Mouse (Mus musculus): ENCODE data around the gene Cox8b. TPM values are rescaled to one million over a fixed set of nuclear protein-coding genes. Genes with fewer than 3 reads are reported as not detected.
"Not testable (repeated sequence)": the region's sequence is repeated elsewhere in the genome, so short reads cannot be mapped to it uniquely, and the experiment has no call there.

Gene Cox8b
- total RNA-seq, 1 experiment: not detected

DNA sequence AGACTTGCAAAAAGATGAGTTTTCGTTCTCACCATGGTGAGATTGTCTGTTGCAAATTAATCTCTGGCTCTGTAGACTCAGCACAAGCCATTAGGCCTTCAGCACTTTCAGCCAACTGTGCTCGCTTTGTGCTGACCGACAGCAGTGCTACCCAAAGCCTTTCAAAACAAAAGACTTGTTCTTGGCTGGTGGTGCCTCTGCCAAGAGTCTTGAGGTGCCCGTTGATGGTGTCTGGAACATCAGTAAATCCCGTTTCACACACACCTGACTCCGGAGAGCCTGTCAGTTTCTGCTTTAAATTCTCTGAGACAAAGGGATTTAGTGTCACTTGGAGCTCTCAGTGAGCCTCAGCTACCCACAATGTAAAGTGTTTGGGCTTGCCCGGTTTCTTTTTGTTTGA is 6.2 kb downstream of the Cox8b start:
- Histone ChIP-seq H3K27ac (ENCODE audit: insufficient read depth, low read depth, low read length, poor library complexity, severe bottlenecking) (no peak overlapping the region), H3K36me3 (ENCODE audit: control insufficient read depth, insufficient read depth, low read length, poor library complexity, severe bottlenecking) (peaks cover 50% of the 10 kb centered on the region), H3K9me3 (ENCODE audit: control insufficient read depth, insufficient read depth, low read depth, low read length) (no peaks in the 10 kb centered on the region), H3K9ac (ENCODE audit: insufficient read depth, low read depth, low read length, poor library complexity, severe bottlenecking) (no peak overlapping the region), H3K4me1 (ENCODE audit: control insufficient read depth in 2 of 2, insufficient read depth in 2 of 2, low read length in 2 of 2, poor library complexity in 1 of 2) (no peaks in the 10 kb centered on the region), H3K4me3 (ENCODE audit: insufficient read depth in 1 of 2, low read depth in 1 of 2, low read length in 2 of 2, poor library complexity in 1 of 2, severe bottlenecking in 1 of 2) (no peak overlapping the region)
- no peak for TF ChIP-seq ZNF384 (IDR thresholded peaks at IDR 0.05; ENCODE audit: low read depth, low read length)
- no peak for TF ChIP-seq HCFC1 (IDR thresholded peaks at IDR 0.05; ENCODE audit: borderline replicate concordance, insufficient read depth, low read length)
- TF ChIP-seq CHD2 (IDR thresholded peaks at IDR 0.05; ENCODE audit: low read depth, low read length): no peak
- TF ChIP-seq MAFK (IDR thresholded peaks at IDR 0.05; ENCODE audit: insufficient read depth, low read depth, low read length): no peak
- TF ChIP-seq ZC3H11A (IDR thresholded peaks at IDR 0.05; ENCODE audit: borderline replicate concordance, low read depth, low read length): no peak
- DNase-seq (ENCODE audit: low read depth, low spot score): no peak
- in situ Hi-C loops (cut with MboI; ENCODE audit: low sequenced_read_pairs in 2 of 2, unreplicated experiment in 2 of 2): loop anchor here in 1 of 2 experiments (10.0 kb wide), 1 partner anchor 49 kb away; the partner anchor contains the start of genes Odf3 and Scgb1c1

DNA sequence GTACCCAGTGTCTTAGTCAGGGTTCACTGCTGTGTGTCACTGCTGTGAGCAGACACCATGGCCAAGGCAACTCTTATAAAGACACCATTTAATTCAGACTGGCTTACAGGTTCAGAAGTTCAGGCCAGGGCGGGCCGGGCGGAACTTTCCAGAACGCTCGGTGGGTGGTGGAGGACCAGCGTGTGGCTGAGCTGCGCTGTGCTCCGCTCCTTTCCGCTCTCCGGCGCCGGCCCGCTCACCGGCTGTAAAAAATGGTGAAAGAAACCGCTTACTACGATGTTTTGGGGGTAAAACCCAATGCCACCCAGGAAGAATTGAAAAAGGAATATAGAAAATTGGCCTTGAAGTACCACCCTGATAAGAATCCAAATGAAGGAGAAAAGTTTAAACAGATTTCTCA is 9.6 kb downstream of the Cox8b start:
- H3K9me3 ChIP-seq (ENCODE audit: control insufficient read depth, insufficient read depth, low read depth, low read length); H3K4me1 ChIP-seq (ENCODE audit: control insufficient read depth in 2 of 2, insufficient read depth in 2 of 2, low read length in 2 of 2, poor library complexity in 1 of 2); H3K4me3 ChIP-seq (ENCODE audit: insufficient read depth in 1 of 2, low read depth in 1 of 2, low read length in 2 of 2, poor library complexity in 1 of 2, severe bottlenecking in 1 of 2); DNase-seq (ENCODE audit: low read depth, low spot score); H3K27ac ChIP-seq (ENCODE audit: insufficient read depth, low read depth, low read length, poor library complexity, severe bottlenecking): not testable (repeated sequence)
- H3K36me3 ChIP-seq (ENCODE audit: control insufficient read depth, insufficient read depth, low read length, poor library complexity, severe bottlenecking): peaks cover 44% of the 10 kb centered on the region
- 0 out of 2 replicates have a peak overlapping the region, but pooled peaks have one; percentile 27 for H3K9ac ChIP-seq (ENCODE audit: insufficient read depth, low read depth, low read length, poor library complexity, severe bottlenecking)
- in situ Hi-C loops (cut with MboI; ENCODE audit: low sequenced_read_pairs in 2 of 2, unreplicated experiment in 2 of 2): loop anchor here in 1 of 2 experiments (10.0 kb wide), 1 partner anchor 46 kb away; the partner anchor contains the start of genes Odf3 and Scgb1c1

DNA sequence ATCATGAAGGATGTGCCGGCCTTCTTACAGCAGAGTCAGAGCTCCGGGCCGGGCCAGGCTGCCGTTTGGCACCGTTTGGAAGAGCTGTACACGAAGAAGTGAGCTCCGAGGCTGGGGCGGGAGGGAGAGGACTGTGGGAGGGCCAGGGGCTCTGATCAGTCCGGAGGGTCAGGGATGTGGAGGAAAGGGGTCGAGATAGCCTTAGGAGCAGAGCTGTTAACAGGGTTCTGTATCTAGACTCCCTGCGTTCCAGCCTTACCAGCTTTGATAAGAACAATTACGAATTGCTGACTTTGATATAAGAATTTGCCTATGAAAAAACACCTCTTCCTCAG is 17.8 kb downstream of the Cox8b start:
- Histone ChIP-seq H3K9ac (ENCODE audit: insufficient read depth, low read depth, low read length, poor library complexity, severe bottlenecking) (peak overlapping the region; percentile 89), H3K36me3 (ENCODE audit: control insufficient read depth, insufficient read depth, low read length, poor library complexity, severe bottlenecking) (peaks cover 18% of the 10 kb centered on the region), H3K4me1 (ENCODE audit: control insufficient read depth in 2 of 2, insufficient read depth in 2 of 2, low read length in 2 of 2, poor library complexity in 1 of 2) (0 out of 4 replicates have a peak, but pooled peaks cover 0 to 3% of the 10 kb centered on the region in 2 experiments), H3K27ac (ENCODE audit: insufficient read depth, low read depth, low read length, poor library complexity, severe bottlenecking) (0 out of 2 replicates have a peak overlapping the region, but pooled peaks have one; percentile 45), H3K4me3 (ENCODE audit: insufficient read depth in 1 of 2, low read depth in 1 of 2, low read length in 2 of 2, poor library complexity in 1 of 2, severe bottlenecking in 1 of 2) (peak overlapping the region; percentile 83 to 95), H3K9me3 (ENCODE audit: control insufficient read depth, insufficient read depth, low read depth, low read length) (no peaks in the 10 kb centered on the region)
- no peak for DNase-seq (ENCODE audit: low read depth, low spot score)
- in situ Hi-C loops (cut with MboI; ENCODE audit: low sequenced_read_pairs in 2 of 2, unreplicated experiment in 2 of 2): no loop called here
- TF ChIP-seq MAFK (IDR thresholded peaks at IDR 0.05; ENCODE audit: insufficient read depth, low read depth, low read length): no peak
- TF ChIP-seq HCFC1 (IDR thresholded peaks at IDR 0.05; ENCODE audit: borderline replicate concordance, insufficient read depth, low read length): peak; percentile 4; the same call in 1 of the 2 replicates
- no peak for TF ChIP-seq ZNF384 (IDR thresholded peaks at IDR 0.05; ENCODE audit: low read depth, low read length)
- TF ChIP-seq ZC3H11A (IDR thresholded peaks at IDR 0.05; ENCODE audit: borderline replicate concordance, low read depth, low read length): no peak
- no peak for TF ChIP-seq CHD2 (IDR thresholded peaks at IDR 0.05; ENCODE audit: low read depth, low read length)

DNA sequence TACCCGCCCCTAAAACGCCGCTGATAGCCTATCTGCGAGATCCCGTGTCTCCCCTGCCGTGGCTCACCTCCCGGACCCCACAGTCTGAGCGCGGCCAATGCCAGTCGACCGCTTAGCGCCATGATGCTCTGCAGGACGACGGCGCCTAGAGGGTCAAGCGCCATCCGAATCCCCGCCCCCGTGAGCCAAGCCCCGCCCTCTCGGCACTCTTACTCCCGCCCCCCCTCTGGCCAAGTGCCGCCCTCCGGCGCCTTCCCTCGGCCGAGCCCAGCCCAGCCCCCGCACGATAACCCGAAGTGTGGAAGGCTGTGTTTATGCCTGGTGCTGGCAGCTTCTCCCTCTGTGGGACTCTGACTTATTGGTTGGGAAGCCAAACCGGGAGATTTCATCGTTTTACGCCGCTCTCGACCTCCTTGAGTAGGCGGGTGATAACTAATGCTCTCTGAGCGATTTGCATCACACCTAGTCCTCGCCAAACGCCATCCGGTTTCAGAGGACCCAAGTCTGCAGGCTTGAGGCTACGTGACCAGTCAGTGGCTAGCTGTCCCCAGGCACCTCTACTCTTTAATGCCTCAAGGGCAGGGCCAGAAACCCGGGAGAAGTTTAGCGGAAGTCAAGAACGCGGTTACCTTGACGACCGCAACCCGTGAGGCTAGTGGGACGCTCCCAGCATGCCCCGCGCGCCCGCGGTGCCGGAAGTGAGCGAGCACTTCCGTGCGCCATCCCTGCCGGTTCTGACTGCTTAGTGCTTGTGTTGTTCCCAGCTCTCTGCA is 18.4 kb downstream of the Cox8b start, which contains the start of the genes Psmd13 and Sirt3:
Gene Psmd13, plus strand, starts transcription at position 273 of the 773 bp plus-strand sequence.
Gene Sirt3, minus strand, starts transcription at position 614 of the 773 bp plus-strand sequence.
- peak within 1 kb of the TSS; percentile 78 for H3K27ac ChIP-seq (ENCODE audit: insufficient read depth, low read depth, low read length, poor library complexity, severe bottlenecking)
- H3K4me3 ChIP-seq (ENCODE audit: insufficient read depth in 1 of 2, low read depth in 1 of 2, low read length in 2 of 2, poor library complexity in 1 of 2, severe bottlenecking in 1 of 2): peak within 1 kb of the TSS; percentile 83 to 95
- peak within 1 kb of the TSS; percentile 89 for H3K9ac ChIP-seq (ENCODE audit: insufficient read depth, low read depth, low read length, poor library complexity, severe bottlenecking)
- DNase-seq (ENCODE audit: low read depth, low spot score): peak; percentile 91
- TF ChIP-seq ZNF384 (IDR thresholded peaks at IDR 0.05; ENCODE audit: low read depth, low read length): no peak
- TF ChIP-seq HCFC1 (IDR thresholded peaks at IDR 0.05; ENCODE audit: borderline replicate concordance, insufficient read depth, low read length): peak; percentile 55; the same call in 1 of the 2 replicates
- H3K9me3 ChIP-seq (ENCODE audit: control insufficient read depth, insufficient read depth, low read depth, low read length): no peaks in the 10 kb centered on the region
- 0 out of 4 replicates have a peak, but pooled peaks cover 0 to 3% of the 10 kb centered on the region in 2 experiments for H3K4me1 ChIP-seq (ENCODE audit: control insufficient read depth in 2 of 2, insufficient read depth in 2 of 2, low read length in 2 of 2, poor library complexity in 1 of 2)
- in situ Hi-C loops (cut with MboI; ENCODE audit: low sequenced_read_pairs in 2 of 2, unreplicated experiment in 2 of 2): no loop called here
- H3K36me3 ChIP-seq (ENCODE audit: control insufficient read depth, insufficient read depth, low read length, poor library complexity, severe bottlenecking): peaks cover 14% of the 10 kb centered on the region

All from ES-E14 (cell line).